Mouse (Mus musculus) urinary bladder, postnatal 14 days (tissue): Measurements from ENCODE around the gene Sync.

ENCODE experiments used
- DNase-seq: peaks from one replicate; pipeline ENCODE4 v3.0.0; 2021; ENCODE audit warnings: low spot score

Gene Sync

DNA sequence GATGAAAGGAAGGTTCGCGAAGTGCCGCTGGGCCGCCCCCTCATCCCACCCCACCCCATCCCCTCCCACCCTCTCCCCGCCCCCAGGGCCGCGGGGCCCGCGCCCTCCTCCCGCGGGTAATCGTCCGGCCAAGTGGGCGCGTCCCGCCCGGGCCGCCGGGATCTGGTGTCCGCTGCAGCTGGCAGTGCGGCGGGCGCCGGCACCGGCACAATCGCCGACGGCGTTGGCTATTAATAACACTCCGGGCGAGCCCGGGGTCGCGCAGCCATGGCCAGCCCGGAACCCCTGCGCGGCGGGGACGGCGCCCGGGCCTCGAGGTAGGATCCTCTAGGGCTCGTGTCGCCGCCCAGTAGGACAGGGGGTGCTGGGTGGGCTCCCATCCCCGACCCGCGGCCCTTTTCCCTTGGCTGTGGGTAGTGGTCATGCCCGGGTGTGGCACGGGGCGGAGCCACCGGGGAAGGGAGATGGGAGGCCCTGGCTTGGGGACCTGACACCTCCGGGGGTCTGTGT is at the start of gene Sync:
Gene Sync, plus strand, starts transcription at position 146 of the 510 bp plus-strand sequence.
- DNase-seq: peak; percentile 32

GRCm38 (mm10) chr4:129237843-129238441 is 49.5 kb upstream of the Sync start:
- DNase-seq: no peak

DNA sequence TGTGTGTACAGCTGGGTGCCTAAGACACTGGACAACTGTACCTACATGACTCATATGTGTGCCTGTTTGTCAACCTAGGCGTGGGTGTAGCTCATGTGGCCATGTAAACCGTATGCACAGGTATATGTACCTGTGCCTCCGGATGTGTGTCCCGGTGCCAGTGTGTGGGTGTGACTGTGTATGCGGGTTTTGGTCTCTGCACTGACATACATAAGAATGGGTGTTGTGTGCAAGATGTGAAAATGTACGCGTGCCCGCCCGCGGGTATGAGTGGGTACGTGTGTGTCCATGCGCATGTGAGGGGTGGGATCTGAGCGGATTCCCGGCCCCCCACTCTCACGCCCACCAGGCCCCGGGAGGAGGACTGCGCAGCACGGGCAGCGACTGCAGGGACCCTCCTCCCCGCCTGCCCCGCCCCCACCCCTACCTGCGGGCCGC is 48.8 kb upstream of the Sync start:
- no peak for DNase-seq

- DNase-seq: peak; percentile 86
These were observed 48.3 kb upstream of the Sync start for GRCm38 (mm10) chr4:129239075-129239474.

DNA sequence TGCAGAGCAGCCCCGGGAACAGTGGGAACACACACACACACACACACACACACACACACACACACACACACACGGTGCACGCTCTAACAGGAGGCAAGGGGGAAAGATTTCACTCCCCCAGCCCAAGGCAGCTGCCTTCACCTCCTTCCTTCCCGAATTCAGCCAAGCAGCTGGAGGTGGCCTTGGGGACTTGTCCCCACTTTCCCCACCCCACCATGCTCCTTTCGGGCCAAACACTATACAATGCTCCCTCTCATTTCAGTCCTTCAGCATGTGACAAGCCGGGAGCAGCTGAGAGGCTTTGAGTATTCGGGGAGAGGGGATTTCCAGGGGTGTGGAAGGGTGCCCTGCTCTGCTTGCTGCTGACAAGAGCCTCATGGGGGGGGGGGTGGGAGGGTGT is 45.5 kb upstream of the Sync start:
- DNase-seq: no peak

DNA sequence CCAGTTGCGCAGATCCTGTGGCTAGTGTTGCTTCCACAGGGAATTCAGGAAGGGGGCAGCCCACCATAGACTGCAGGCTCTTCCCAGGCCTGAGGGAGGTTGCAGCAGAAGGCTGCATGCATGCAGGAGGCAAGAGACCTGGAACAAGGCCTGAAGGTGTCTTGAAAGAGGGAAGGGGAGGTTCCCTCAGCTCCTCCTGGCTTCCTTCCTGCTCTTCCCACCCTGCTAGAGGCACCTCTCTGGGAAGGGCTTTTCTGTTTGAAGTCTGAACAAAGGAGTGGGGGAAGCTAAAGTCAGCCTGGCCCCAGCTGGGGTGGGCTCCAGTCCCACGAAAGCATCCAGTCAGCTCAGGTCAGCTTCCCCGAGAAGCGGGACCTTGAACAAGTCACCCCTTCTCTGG is 45.1 kb upstream of the Sync start:
- DNase-seq: no peak

- no peak for DNase-seq
These were observed 44.7 kb upstream of the Sync start for GRCm38 (mm10) chr4:129242761-129243160.

DNA sequence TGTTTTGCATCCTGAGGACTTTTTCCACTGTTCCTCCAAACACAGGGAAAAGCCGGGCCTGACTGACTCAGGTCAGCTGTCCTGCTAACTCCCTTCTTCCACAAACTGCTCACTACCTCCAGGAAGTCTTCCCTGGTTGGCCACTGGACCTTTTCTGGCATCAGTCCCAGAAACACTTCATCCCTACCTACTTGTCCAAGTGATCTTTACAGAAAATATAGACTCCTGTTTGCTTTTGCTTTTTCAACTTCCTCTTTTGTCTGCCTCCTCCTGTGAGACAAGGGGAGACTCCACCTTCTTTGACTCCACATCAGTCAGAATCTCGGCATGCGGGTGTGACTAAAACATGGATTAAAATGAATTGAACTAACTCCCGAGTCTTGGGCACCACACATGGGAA is 42.6 kb upstream of the Sync start:
- DNase-seq: no peak

DNA sequence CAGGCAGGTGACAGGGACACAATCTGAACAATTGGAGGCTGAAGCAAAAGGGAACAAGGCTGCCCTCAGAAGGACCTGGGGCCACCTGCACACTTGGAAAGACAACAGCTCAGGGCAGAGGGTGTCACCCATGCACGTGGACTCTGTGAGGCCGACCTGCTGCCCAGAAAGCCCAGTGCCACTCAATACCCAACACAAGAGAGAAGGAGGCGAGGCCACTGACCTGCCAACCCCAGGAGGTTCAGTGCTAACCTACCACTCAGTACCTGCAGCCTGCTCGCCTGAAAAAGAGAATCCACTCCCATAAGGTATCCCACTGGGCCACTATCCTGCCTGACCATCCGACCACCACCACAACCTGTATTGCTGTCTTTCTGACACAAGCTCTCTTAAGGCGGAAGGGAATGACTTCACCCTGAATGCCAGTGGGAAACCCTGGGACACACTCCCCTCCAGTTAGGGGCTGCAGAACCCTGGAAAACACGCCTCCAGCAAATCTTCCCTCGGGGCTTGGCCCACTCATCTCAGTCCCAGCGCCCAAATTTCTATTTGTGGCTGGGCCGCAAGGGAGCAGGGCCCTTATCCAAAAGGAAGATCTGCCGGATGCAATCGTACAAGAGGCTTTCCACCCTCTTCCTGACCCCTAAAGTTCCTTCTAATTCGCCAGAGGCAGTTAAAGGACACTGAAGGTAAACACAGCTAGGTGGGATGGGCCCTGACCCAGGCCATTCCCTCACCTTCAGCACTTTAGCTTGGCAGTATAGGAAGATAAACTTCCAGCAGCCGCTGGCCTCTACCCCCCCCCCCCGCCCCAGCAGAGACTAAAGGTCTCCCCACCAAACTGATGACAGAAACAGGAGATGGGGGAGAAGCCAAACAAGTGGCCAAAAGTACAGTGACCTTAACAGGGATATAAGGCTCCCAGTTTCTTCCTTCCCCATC is 40.8 kb upstream of the Sync start:
- no peak for DNase-seq

DNA sequence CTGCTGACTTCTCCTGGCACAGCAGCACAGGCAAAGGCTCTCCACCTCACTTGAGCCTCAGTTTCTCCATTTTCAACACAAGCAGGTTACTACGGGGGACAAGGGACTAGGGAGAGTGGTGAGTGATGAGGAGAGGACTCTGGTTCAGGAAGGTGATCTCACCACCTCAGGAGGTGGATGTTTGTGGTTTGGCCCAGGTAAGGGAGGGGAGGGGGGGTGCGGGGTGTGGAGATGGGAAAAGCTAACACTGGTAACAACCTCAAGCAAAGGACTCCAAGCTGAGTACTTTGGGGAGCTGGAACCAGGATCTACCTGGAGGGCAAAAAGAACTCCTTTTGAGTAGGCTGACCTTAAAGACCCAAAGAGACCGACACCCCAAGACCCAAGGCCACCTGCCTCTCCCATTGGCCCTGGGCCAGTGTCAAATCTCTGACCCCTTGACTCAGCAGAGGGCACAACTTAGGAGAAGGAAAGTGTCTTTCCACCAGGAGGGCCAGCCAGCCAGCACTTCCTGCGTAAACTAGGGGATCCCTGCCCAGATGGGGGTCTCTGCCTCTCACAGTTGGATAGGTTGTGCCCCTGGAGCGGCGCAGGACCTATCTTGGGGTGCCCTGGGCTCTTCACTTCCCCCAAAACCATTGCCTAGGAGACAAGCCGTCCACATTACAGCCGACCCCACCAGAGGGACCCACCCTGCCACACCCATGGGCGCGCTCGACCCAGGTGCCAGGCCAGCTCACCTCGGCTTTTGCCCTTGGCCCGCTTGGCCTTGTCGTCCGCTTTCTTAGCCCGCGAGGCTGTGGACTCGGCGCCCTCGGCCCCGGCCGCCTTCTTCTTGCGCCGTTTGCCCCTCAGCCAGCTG is 39.8 kb upstream of the Sync start:
- DNase-seq: no peak

DNA sequence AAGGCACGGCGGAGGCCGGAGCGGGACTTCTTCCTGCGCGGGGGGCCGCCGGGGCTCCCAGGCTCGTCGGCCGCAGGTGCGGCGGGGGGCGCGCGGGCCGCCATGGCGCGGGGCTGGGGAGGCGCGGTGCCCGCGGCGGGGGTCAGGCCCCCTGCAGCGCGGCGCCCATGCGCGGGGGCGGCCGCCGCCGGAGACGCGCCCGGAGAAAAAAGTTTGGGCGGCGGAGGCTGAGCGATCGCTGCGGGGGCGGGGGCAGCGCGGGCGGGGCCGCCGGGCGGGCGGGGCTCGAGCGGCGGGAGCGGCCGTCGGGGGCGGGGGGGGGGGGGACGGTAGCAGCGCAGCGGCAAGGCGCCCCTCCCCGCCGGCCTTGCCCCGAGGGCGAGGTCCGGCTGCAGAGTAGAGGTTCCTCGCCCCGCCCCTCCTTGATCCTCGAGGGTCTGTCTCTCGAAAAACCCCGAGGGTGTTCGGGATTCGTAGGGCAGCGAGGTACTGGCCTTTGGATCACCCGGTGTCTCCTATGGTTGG is 39.1 kb upstream of the Sync start:
- DNase-seq: peak; percentile 48

DNA sequence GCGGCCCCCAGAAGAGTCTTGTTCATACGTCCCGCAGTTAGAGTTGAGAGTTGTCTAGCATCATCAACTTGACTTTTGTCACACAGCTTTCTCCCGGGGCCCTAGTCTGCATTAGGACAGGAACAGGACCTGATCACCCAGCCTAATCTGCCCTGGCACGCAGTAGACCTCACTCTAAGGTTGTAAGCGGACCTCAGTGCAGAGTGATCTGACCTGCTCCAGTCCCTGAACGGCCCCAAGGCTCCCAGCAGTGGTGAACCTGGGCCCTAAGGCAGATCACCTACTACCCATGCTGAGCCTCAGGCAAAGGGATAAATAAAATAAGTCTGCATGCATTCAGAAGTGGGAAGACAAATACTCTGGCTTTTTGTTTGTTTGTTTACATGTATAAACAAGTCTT is 38.1 kb upstream of the Sync start:
- no peak for DNase-seq

DNA sequence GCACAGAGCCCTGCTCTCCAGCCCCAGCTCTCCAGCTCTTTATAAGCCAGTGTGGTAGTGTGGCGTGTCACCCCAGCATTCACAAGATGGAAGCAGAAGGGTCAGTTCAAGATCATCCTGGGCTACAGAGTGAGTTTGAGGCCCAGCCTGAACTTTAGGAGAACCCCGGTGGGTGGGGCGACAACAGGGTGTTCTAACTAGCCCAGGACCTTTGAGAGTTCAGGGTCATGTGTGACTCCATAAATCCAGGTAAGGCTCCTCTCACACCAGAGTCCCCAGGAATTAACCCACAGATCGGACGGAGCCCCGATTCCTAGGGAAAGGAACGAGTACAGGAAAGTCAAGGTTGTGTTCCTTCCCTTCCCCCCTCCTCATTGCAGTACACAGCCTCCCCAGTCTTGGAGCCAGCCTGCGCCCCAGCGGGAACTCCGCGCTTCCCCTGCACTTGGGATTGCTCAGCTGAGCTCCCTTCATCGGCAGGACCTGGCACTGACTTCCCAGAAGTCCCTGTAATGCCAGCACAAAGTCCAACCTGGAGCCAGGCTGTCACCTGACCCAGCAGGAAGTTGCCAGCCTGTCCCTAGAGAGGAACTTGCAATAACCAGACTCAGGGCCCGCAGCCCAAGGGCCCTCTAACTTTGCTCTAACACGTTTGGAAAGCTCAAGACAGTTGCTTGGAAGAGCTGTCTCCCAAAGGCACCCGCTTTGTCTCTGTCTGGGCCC is 36.5 kb upstream of the Sync start:
- DNase-seq: peak; percentile 43

DNA sequence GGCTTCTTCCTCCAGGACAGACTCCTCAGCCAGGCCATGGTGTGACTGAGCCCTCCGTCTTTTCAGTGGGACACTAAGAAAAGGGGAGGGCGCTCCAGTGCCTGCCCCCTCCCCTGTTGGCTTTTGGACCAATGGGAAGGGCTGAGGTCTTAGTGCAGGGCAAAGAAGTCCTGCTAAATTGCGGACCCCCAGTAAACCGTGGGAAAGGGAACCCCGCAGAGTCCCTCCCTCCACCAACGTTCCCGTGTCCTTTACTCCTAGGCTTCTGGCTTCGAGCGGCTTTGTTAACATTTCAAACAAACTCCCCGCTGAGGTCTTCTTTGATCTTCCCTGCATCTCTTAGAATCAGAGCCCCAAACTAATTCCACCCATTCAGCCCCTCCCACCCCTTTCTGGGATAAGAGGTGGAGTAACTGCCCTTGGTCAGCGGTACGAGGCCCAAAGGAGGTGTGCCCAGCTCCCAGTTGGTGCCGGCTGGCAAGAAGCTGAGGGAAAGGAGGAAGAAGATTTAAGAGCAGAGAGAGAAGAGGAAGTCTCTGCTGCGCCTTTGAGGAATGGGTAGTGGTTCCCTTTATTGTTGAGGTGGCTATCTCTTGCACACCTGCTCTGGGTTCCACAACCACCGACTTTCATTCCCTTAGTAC is 35.8 kb upstream of the Sync start:
- DNase-seq: no peak

DNA sequence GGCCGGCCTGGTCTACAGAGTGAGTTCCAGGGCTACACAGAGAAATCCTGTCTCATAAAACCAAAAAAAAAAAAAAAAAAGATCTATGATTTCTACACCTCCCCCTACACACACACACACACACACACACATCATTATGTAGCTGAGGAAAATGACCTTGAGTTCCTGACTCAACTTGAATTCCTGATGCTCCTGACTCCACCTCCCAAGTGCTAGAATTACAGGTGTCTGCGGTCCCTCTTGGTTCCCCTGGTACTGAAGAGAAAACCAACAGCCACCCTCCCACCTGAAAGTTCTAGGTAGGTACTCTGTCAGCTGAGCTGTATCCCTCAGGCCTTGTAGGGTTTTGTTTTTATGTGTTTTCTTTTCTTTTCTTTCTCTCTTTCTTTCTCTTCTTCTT is 34.9 kb upstream of the Sync start:
- DNase-seq: no peak

GRCm38 (mm10) chr4:129254571-129254970 is 32.8 kb upstream of the Sync start:
- DNase-seq: no peak

DNA sequence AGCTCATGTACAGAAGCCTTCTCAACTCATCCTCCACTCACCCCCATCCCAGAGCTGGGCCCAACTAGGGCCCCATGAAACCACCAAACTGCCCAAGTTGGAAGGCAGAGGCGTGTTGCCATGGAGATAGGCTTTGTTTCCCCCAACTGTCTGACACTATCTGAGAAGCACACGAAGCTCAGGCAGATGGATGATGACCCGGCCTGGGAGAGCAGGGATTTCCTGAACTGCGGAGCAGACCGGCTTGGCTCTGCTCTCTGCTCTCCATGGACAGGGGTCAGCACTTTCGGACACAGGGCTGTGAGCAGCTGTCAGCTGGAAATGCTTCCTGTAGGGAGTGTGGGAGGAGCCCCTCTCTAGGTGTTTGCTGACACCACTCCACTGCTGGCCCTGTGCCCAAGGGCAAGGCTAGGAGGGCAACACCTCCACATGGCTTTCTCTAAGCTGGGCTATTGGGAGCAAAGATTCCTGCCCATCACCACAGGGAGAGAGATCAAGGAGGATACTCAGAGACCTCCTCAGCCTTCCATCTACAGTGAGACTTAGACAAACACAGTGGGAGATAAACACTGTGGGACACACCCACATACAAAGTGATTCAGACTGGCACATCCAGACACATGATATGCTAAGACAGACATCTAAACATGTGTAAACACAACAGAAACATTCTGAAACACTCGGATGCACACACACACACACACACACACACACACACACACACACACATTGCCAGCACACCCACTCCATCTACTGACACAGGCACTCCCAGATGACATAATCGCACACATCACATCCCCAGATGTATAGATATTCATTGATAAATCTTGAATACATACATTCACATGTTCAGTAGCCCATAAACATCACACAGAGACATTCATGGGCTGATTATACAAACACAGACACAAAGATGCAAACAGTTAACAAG is 30.7 kb upstream of the Sync start:
- no peak for DNase-seq

DNA sequence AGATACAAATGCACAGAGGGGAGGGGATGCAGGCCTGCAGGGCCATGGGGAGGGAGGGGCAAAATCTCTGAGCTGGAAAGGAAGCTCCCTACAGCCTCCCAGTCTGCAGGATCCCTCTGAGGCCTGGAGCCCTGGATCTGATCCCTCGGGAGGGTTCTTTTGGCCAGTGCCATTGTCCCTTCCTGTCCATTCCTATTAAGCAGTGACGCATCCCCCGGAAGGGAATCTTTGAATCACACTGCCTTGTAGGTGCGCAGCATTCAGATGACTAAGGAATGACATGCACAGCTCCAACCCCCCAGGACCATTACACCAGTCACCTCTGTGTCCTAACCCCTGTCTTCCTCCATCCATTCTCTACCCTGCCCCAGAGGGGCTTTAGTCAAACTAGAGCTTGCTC is 28.3 kb upstream of the Sync start:
- no peak for DNase-seq

DNA sequence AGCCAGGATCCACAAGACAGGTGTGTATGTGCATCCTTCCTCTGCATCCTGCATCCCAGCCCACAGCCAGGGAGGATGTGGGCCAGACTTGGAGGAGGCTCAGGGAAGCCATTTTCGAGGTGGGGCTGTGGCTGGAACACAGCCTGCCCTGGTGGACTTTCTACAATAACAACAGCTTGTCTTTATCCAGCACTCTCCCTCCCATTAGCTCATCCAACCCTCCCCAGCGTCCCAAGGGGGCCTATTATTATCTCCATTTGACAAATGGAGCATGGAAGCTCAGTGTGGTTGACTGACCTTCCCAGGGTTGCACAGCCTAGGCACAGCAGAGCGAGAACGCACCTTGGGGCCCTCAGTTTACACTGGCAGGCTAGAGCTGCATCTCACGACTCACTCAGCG is 26.7 kb upstream of the Sync start:
- DNase-seq: no peak

DNA sequence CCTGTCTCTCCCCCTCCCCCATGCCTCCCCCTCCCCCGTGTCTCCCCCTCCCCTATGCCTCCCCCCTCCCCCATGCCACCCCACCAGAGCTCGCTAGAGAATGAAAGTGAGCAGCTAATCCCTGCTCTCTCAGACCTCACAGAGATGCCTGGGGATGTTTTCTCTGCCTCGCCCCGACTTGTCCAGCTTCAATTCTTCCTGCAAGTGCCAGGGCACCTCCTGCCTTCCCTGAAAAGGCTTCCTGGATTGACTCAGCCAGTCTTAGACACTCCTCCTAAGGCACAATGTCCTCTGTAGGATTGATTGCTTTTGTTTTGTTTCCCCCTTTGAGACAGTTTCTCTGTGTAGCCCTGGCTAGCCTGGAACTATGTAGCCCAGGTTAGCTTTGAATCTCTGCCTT is 26.2 kb upstream of the Sync start, which contains the start of gene C77080:
Gene C77080, minus strand, starts transcription at position 209 of the 400 bp plus-strand sequence.
- DNase-seq: no peak
